Mouse (Mus musculus): Measurements from ENCODE around the gene Neil3. TPM values are rescaled to one million over a fixed set of nuclear protein-coding genes. Genes with fewer than 3 reads are reported as not detected.
"Not testable (repeated sequence)": the region's sequence is repeated elsewhere in the genome, so short reads cannot be mapped to it uniquely, and the experiment has no call there.

Neil3 gene
- polyA plus RNA-seq, 1 experiment from 2014 or later: 28.8 TPM

DNA sequence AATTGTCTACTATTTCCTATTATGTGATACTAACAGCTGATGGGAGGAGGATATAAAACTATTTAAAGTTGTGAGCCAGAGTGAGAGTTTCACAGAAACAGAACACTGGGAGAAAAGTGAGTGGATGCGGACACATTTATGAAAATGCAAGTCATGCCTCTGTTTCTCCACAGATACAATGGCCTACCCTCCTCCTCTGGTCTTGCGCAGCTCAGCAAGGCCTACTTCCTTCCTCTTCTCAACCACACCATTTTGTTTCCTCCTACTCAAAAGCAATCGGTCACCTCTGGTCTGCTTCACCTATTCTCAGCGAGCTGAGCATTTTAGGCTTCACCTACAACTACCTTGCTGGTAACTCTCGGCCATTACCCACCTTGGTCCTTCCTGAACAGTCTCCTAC, 34.0 kb downstream of the Neil3 start:
- Histone ChIP-seq H3K9ac (no peak overlapping the region), H3K27ac (no peak overlapping the region), H3K36me3 (no peaks in the 10 kb centered on the region), H3K4me1 (no peaks in the 10 kb centered on the region), H3K9me3 (no peaks in the 10 kb centered on the region), H3K4me3 (no peak overlapping the region), H3K27me3 (no peaks in the 10 kb centered on the region), H3K4me2 (replicated peaks) (no peak overlapping the region)
- 95% methylated on average over 5 of the region's 5 CpGs for WGBS
- ATAC-seq (ENCODE audit: insufficient number of reproducible peaks, insufficient read depth, low FRiP score, low TSS enrichment): no peak

DNA sequence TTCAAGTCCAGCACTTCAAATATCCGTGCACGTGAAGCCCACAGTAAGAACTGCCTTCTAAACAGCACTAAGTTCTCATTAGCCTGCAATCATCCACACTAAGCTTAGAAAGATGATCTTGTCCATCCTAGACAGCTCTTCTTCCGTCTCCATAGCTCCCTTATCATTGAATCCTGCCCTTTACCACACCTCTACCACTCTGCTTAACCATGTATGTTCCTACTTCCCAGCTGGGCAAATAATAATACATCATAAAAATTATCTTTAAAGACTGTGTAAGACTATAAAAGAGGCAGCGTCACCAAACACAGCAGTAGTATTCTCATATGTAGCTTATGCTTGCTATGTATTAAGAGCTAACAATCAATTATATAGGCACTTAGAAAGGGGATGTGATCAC, 35.2 kb downstream of the Neil3 start:
- ATAC-seq (ENCODE audit: insufficient number of reproducible peaks, insufficient read depth, low FRiP score, low TSS enrichment): no peak
- 91% methylated on average over 4 of the region's 4 CpGs for WGBS
- H3K4me1 ChIP-seq: no peaks in the 10 kb centered on the region
- no peak overlapping the region for H3K27ac ChIP-seq
- H3K27me3 ChIP-seq: no peaks in the 10 kb centered on the region
- no peak overlapping the region for H3K9ac ChIP-seq
- no peak overlapping the region for H3K4me2 ChIP-seq (replicated peaks)
- no peaks in the 10 kb centered on the region for H3K9me3 ChIP-seq
- 0 out of 2 replicates have a peak, but pooled peaks cover 5% of the 10 kb centered on the region for H3K36me3 ChIP-seq
- H3K4me3 ChIP-seq: no peak overlapping the region

DNA sequence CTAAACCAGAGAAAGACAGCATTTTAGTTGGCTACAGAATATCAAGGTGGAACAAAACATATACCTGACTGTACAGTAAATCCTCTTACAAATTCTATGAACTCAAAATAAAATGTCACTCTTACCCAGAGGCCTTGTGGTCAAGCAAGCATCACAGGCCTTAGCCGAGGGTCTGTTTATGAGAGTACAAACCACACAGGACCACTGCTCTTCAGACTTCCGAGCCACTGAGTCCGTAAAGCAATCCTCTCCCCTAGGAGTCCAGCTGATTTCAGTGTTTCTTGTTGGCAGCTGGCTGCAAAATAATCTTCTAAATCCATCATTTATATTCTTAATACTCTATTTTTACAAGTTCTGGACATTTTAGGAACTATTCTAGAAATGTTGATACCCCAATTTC, 38.0 kb downstream of the Neil3 start:
- Histone ChIP-seq H3K27ac (no peak overlapping the region), H3K9me3 (no peaks in the 10 kb centered on the region), H3K4me3 (no peak overlapping the region), H3K9ac (no peak overlapping the region), H3K27me3 (no peaks in the 10 kb centered on the region), H3K36me3 (peaks cover 5% of the 10 kb centered on the region; the same call in 1 of the 2 replicates), H3K4me2 (replicated peaks) (no peak overlapping the region), H3K4me1 (no peaks in the 10 kb centered on the region)
- ATAC-seq (ENCODE audit: insufficient number of reproducible peaks, insufficient read depth, low FRiP score, low TSS enrichment): no peak
- WGBS: 83% methylated on average over 3 of the region's 3 CpGs

DNA sequence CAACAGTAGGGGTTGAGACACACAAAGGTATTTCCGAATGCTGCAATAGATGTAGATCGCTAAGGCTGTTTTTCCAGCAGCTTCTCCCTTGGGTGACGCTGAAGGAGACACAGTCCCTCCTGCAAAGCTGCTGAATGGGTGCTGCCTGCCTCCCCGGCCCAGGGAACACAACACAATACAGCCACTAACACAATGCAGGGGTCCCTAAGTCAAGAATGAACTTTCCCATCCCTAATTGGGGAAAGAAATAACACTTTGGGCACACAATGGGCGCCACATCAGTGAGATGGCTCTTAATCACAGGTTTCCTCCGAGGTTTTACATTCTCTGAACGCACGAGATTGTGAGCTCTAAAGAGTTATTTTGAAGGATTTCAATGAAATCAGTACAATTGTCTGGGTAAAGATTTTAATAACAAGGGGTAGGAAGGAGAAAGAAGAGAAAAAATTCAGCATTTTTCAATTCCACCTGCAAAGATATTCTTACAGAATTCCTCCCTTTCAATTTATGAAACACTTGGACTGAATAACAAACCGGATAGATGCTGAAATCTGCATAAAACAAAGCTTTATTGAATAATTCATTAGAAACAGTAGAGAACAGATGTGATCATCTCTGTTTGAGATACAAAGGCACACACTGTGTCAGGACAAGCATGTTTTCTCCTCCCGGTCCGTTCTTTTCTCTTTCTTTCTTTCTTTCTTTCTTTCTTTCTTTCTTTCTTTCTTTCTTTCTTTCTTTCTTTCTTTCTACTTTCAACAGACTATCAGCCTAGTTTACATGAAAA, 38.6 kb downstream of the Neil3 start:
- WGBS: 88% methylated on average over 11 of the region's 11 CpGs
- ATAC-seq (ENCODE audit: insufficient number of reproducible peaks, insufficient read depth, low FRiP score, low TSS enrichment): no peak
- no peak overlapping the region for H3K27ac ChIP-seq

DNA sequence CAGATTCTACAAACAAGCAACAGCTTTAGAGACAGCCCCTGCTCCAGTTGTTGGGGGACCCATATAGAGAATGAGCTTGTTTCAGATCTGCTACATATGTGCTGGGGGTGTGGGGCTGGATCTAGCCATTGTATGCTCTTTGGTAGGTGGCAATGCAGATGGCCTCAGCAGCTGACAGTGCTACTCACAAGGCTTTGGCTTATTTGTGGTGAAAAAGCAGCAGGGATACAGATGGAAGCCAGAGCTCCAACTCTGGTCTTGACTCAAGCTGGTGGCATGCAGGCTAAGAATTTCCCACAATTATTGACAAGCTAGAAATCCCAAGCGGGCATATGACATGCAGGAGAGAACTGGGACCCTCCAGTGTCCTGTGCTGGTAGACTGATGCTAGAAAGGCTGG, 40.8 kb downstream of the Neil3 start:
- no peaks in the 10 kb centered on the region for H3K27me3 ChIP-seq
- no peak overlapping the region for H3K4me2 ChIP-seq (replicated peaks)
- H3K4me1 ChIP-seq: no peaks in the 10 kb centered on the region
- H3K9me3 ChIP-seq: no peaks in the 10 kb centered on the region
- no peak for ATAC-seq (ENCODE audit: insufficient number of reproducible peaks, insufficient read depth, low FRiP score, low TSS enrichment)
- peaks cover 5% of the 10 kb centered on the region; the same call in 1 of the 2 replicates for H3K36me3 ChIP-seq
- H3K4me3 ChIP-seq: no peak overlapping the region
- WGBS: 91% methylated on average over 1 of the region's 1 CpGs
- no peak overlapping the region for H3K27ac ChIP-seq
- no peak overlapping the region for H3K9ac ChIP-seq

More for the DNA sequence above, 38.6 kb downstream of the Neil3 start:
- no peak overlapping the region for H3K9ac ChIP-seq
- no peaks in the 10 kb centered on the region for H3K27me3 ChIP-seq
- H3K4me3 ChIP-seq: no peak overlapping the region
- no peaks in the 10 kb centered on the region for H3K9me3 ChIP-seq
- H3K36me3 ChIP-seq: peaks cover 5% of the 10 kb centered on the region; the same call in 1 of the 2 replicates
- H3K4me2 ChIP-seq (replicated peaks): no peak overlapping the region
- no peaks in the 10 kb centered on the region for H3K4me1 ChIP-seq

DNA sequence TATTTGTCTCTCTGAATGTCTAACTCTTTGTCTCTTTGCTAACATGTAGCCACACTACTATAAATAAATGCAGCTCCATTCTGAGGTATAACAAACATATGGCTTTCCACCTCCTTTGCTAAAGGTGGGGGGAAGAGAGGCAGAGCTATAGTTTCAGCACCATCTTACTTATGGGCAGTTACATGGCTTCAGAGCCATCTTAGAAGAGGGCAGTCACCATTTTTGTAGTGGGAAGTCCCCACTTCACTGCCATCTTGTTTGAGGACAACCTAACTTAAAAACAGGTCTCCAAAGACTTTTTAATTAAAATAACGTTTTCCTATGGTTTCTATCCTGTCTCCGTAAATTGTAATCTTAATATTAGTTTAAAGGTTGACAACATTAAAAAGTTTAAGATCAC, 47.1 kb downstream of the Neil3 start:
- H3K36me3 ChIP-seq: no peaks in the 10 kb centered on the region
- no peak overlapping the region for H3K9ac ChIP-seq
- no peak overlapping the region for H3K27ac ChIP-seq
- no peaks in the 10 kb centered on the region for H3K27me3 ChIP-seq
- WGBS: 84% methylated on average over 2 of the region's 2 CpGs
- ATAC-seq (ENCODE audit: insufficient number of reproducible peaks, insufficient read depth, low FRiP score, low TSS enrichment): no peak
- no peak overlapping the region for H3K4me2 ChIP-seq (replicated peaks)
- H3K9me3 ChIP-seq: no peaks in the 10 kb centered on the region
- H3K4me3 ChIP-seq: no peak overlapping the region
- no peaks in the 10 kb centered on the region for H3K4me1 ChIP-seq

DNA sequence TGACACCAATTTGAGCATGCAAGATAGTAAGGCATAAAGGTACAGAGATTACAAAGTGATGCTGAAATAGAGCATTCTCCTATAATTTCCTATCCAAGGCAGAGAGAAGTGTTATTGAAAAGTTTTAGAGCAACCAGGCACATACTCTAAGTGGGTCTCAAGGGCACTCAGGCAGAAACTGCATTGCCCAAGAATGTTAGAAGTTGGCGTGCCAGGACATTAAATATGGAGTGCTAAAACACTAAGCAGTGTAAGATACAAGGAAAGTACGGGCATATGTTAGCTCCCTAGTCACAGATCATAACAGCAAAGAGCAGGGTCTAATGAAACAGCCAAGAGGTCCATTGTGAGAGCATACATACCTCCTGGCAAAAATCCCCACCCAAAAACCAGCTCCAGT, 65.3 kb downstream of the Neil3 start:
- Histone ChIP-seq H3K27ac (no peak overlapping the region), H3K9ac (no peak overlapping the region), H3K27me3 (no peaks in the 10 kb centered on the region), H3K4me2 (replicated peaks) (no peak overlapping the region), H3K4me3 (no peak overlapping the region), H3K36me3 (no peaks in the 10 kb centered on the region), H3K9me3 (no peaks in the 10 kb centered on the region), H3K4me1 (no peaks in the 10 kb centered on the region)
- ATAC-seq (ENCODE audit: insufficient number of reproducible peaks, insufficient read depth, low FRiP score, low TSS enrichment): no peak
- WGBS: 88% methylated on average over 2 of the region's 2 CpGs

DNA sequence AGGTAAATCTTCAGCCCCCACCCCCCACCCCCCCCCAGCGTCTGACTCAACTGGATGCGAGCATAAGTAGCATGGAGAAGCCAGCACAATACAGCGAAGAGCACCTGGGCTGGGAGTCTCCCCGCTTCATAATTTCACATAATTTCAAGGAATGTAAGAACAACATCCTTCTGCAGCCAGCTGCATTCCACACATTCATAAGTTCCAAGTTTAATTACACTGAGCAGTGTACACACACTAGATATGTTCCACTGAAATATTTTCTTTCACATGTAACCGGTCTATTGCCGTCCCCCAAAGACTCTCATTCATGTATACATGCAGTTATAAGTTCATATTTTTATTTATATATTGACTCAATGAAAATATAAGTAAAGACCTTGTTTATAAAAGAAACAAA, 72.6 kb downstream of the Neil3 start:
- Histone ChIP-seq H3K27ac (no peak overlapping the region), H3K4me2 (replicated peaks) (no peak overlapping the region), H3K36me3 (no peaks in the 10 kb centered on the region), H3K27me3 (no peaks in the 10 kb centered on the region), H3K4me3 (no peak overlapping the region), H3K9ac (no peak overlapping the region), H3K4me1 (no peaks in the 10 kb centered on the region), H3K9me3 (no peaks in the 10 kb centered on the region)
- WGBS: 68% methylated on average over 6 of the region's 6 CpGs
- ATAC-seq (ENCODE audit: insufficient number of reproducible peaks, insufficient read depth, low FRiP score, low TSS enrichment): no peak

DNA sequence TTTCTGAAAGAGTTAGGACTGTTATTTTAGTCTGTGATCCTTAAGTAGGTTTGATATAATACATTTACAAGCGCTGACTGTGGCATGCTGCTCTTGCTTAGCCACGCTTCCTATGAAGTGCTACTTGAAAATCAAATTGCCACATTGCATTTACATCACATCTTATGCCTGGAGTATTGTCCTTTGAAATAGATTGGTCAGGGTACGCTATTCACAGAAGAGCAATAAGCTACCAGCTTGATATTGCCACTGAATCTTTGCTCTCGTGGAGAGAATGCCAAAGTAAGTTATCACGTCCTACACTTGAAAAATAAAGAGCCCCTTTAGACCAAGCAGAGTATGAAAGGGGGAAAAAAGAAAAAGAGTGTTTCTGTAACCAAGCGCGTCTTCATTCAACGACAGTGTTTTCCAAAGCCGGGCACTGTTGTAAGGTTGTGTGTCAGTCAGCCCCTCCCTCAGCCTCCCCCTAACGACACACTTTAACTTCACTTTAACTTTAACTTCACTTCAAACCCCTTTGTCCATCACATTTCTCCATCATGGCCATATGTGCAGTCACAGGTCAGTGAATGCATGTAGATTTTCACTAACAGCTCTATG, 76.3 kb downstream of the Neil3 start:
- ATAC-seq (ENCODE audit: insufficient number of reproducible peaks, insufficient read depth, low FRiP score, low TSS enrichment): no peak
- H3K9me3 ChIP-seq: no peaks in the 10 kb centered on the region

DNA sequence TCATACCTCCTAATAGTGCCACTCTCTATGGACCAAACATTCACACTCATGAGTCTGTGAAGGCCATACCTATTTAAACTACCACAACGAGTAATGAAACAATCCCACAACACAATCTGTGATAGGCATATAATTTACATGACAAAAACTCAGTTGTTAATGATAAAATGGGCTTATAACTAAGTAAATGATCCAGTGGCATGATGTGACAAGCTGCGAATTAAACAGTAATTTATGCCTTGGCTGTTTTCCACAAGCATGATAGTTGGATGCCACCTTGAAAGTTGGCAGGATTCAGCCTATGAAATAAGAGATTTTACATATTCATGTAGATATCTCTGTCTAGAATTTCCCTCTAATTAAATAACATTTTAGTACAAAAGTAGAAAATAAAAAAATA, 99.3 kb downstream of the Neil3 start:
- whole genome bisulfite sequencing: 86% methylated on average over 2 of the region's 2 CpGs
- no peaks in the 10 kb centered on the region for H3K4me1 ChIP-seq
- H3K36me3 ChIP-seq: no peaks in the 10 kb centered on the region

More for the DNA sequence above, 76.3 kb downstream of the Neil3 start:
- H3K27ac ChIP-seq: no peak overlapping the region
- no peak overlapping the region for H3K9ac ChIP-seq
- H3K4me3 ChIP-seq: no peak overlapping the region
- H3K27me3 ChIP-seq: no peaks in the 10 kb centered on the region
- no peaks in the 10 kb centered on the region for H3K4me1 ChIP-seq
- no peaks in the 10 kb centered on the region for H3K36me3 ChIP-seq
- WGBS: 81% methylated on average over 10 of the region's 10 CpGs
- H3K4me2 ChIP-seq (replicated peaks): no peak overlapping the region

DNA sequence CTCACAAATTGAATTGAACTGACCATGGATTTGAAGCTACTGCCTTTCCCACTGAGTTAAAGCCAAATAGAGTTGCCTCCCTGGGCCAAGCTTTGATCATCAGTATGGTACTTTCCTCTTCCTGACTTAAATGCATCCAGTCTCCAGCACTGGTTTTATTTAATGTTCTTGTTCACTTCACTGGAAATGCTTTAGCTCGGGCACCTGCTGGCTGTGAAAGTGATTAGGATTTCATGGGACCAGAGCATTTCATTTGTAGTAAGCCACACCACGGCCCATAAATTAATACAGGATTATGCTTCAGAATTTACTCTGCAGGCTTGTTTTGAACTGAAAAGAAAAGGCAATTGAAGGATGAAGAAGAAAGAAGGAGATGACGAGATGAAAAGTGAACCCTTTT, 100.8 kb downstream of the Neil3 start:
- 73% methylated on average over 3 of the region's 3 CpGs for WGBS
- not testable (repeated sequence) for ATAC-seq (ENCODE audit: insufficient number of reproducible peaks, insufficient read depth, low FRiP score, low TSS enrichment); H3K9me3 ChIP-seq; H3K4me1 ChIP-seq; H3K9ac ChIP-seq; H3K27me3 ChIP-seq; H3K27ac ChIP-seq; H3K4me2 ChIP-seq (replicated peaks); H3K36me3 ChIP-seq; H3K4me3 ChIP-seq

More for the DNA sequence above, 99.3 kb downstream of the Neil3 start:
- no peak overlapping the region for H3K9ac ChIP-seq
- H3K4me2 ChIP-seq (replicated peaks): no peak overlapping the region
- no peak overlapping the region for H3K4me3 ChIP-seq
- no peak overlapping the region for H3K27ac ChIP-seq
- no peaks in the 10 kb centered on the region for H3K27me3 ChIP-seq
- H3K9me3 ChIP-seq: no peaks in the 10 kb centered on the region
- ATAC-seq (ENCODE audit: insufficient number of reproducible peaks, insufficient read depth, low FRiP score, low TSS enrichment): no peak
